Mouse (Mus musculus): ENCODE results near the gene Ccdc66. TPM values are rescaled to one million over a fixed set of nuclear protein-coding genes. Genes with fewer than 3 reads are reported as not detected.

Ccdc66 gene
- 14.2 and 17.8 TPM in 2 replicates for total RNA-seq (2017)

DNA sequence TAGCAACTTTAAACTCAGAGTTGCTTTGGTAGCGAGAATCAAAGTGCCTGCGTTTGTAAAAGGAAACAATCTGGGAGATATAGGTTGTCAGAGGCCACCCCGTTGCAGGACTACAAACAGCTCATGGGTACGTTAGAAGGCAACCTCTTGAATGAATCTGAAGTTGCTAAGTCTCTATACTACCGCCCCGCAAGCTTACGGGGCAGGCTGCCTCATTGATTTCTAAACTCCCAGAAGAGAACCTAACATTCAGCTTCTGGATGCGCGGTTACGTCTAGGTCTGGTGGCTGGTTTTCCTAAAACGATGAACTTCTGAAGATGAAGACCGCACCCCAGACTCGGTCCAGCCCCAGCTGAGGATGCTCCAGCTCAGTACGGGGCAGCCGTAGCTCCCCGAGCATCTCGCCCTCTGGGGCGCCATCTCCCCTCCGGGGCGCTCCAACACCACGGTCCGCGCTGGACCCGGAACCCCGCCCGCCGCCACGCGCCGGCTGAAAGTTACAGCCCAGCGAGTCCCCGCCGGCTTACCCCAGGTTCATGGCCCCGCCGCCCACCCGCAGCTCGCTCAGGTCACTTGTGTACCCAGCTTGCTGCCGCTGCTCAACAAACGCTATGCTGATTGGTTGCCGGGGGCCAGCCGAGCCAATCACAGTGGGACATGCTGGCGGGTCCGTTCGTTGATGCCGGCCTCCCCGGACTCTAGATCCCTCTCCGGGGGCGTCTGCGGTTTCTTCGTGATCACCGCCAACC, at the start of gene Ccdc66:
Ccdc66 (minus strand) TSS at position 567 of the 750 bp plus-strand sequence.
- peak; percentile 99 for ATAC-seq (replicated peaks; ENCODE audit: low read depth, poor library complexity, severe bottlenecking)

DNA sequence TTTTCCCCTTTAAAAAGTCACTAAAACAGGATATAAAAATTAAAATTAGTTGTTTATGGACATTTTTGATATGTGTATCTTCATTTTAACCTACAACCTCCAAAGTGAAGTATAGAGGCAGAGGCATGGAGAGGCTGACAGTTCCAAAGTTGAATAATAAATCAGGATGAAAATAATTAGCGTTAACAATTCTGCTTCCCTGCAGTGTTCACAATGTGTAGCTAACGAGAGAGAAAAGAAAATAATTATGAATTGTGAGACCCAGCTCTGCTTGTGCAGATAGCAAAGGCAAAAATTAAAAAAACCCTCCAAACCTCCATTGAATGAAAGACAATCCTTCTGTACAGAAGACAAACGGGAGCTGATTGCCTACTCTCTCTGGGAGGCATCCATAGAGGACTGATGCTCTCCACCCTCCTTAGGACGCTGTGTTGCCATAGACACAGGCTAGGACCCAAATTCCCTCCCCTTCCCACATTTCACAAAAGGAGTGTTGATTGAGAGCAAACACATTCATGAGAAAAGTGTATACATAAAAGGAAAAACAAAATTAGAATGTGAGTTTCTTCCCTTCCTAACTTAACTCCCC, 35.7 kb upstream of the Ccdc66 start:
- ATAC-seq (replicated peaks; ENCODE audit: low read depth, poor library complexity, severe bottlenecking), result no peak

DNA sequence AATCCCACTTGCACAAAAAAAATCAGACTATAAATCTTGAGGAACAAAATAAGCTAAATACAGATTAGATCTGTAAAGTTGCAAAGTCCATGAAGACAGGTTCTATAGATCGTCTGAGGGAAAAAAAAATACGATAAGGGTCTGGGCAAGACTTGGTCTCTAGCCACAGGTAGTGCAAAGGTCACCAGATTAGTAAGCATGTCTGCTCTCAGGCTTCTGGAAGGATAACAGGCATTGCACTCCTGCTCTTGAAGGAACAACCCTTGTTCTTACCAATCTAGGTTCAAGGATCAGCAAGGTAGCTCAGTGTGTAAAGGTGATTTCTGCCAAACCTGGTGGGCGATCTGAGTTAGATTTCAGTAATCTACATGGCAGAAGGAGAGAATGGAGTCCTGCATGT, 28.2 kb upstream of the Ccdc66 start:
- no peak for ATAC-seq (replicated peaks; ENCODE audit: low read depth, poor library complexity, severe bottlenecking)

DNA sequence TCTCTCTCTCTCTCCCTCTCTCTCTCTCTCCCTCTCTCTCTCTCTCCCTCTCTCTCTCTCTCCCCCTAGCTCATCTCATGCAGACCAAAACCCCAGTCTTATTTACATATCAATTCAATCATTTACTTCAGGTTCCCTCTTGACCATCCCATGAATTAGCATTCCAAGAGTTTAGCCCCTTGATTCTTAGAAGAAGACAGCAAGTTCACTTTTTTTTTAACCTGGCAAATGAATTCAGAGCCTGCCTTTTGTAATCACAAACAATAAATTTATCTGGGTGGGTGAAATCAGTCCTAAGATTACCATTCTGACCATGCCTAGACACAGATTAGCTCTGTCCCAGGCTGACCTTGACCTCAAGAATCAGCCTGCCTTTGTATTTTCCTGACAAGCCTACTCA, 16.3 kb upstream of the Ccdc66 start:
- no peak for ATAC-seq (replicated peaks; ENCODE audit: low read depth, poor library complexity, severe bottlenecking)

DNA sequence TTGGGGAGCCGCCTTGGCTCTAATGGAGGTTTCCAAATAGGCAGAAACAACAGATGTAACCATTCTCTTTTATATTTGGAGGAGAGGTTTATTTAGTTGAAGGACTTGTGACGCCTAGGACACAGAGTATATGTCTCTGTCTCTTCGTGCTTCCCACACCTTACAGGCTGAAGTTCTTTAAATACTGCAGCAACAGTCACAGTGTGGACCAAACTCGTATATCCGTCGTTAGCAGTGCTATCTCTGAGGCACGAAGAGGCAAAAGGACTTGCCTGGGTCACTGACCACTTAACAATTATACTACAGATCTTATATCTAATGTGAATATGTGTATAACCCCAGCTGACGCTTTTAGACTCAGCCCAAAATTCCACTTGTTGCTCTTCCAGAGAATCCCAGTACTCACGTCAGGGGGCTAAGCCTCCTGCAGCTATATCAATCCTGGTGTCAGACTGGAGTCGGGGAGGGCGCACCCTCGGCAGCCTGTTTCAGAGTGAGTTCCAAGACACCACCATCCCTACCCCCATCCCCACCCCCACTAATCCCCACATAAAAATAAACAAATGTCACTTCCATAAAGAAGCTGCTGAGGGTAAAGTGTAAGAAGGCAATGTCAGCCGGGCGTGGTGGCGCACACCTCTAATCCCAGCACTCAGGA, 513 bp upstream of the Ccdc66 start:
- ATAC-seq (replicated peaks; ENCODE audit: low read depth, poor library complexity, severe bottlenecking), result 0 out of 2 replicates have a peak, but pooled peaks have one; percentile 4

DNA sequence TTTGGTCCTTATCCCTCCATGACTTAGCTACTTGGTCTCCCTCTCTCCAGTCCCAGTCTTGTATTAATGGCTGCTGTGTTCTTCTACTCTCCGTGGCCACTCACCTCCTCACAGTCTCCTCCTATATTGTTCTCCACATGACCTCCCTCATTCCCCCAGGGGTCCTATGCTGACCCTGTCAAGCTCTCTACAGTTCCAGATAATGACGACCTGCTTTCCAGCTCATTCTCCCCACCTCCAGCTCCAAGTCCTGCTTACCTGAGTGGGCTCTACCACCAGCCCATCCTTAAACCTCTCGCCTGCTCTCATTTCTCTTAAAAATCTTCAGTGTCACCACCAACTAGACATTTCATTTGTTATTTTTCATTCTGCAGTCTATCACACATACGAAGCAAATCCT, 7.2 kb downstream of the Ccdc66 start:
- ATAC-seq (replicated peaks; ENCODE audit: low read depth, poor library complexity, severe bottlenecking), result no peak

DNA sequence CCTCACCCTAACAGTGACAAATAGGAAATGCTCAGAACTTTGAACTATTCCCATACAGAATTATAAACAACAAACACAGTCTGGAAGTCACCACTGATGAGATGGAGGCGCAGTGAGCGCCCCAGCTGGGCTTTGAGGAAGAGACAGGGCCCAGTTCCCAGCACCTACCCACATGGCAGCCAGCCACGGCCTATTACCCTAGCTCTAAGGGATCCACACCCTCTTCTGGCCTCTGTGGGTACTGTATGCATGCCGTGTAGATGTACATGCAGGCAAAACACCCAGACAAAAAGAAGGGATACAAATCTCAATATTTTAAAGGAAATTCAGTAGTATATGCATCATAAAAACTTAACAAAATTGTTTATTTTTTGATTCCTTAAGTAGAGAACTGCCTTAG, 14.7 kb downstream of the Ccdc66 start:
- no peak for ATAC-seq (replicated peaks; ENCODE audit: low read depth, poor library complexity, severe bottlenecking)

DNA sequence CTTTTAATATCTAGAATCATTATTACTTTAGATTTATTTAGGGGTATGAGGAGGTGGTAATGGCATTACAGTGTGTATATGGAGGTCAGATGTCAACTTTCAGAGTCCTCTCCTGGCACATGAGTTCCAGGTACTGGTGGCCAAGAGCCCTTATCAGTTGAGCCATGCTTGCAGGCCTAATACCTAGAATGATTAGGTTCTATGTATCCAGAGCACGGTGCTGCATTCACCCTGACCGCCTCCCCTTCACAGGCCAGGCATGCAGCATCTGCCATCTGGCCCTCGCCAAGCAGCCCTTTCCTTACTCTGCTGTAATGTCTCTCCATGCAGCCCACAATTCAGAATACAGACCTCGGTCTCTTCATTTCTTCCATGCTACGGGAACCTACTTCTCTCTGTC, 16.9 kb downstream of the Ccdc66 start:
- no peak for ATAC-seq (replicated peaks; ENCODE audit: low read depth, poor library complexity, severe bottlenecking)

DNA sequence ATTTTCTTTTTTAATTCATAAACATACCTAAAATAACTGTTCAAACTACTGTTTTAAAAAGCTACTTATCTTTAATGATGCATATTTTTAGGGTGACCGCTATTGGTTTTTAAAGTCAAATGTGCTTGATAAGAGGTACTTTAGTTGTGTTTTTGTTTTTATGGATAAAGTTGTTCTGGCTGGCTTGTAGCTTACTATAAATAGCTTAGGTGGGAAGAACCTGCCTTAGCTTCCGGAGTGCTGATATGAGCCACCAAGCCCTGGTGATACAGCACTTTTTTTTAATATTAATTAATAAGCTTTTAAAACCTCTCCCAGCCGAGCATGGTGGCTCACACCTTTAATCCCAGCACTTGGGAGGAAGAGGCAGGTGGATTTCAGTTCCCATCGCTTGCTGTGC, 61.3 kb downstream of the Ccdc66 start:
- no peak for ATAC-seq (replicated peaks; ENCODE audit: low read depth, poor library complexity, severe bottlenecking)

DNA sequence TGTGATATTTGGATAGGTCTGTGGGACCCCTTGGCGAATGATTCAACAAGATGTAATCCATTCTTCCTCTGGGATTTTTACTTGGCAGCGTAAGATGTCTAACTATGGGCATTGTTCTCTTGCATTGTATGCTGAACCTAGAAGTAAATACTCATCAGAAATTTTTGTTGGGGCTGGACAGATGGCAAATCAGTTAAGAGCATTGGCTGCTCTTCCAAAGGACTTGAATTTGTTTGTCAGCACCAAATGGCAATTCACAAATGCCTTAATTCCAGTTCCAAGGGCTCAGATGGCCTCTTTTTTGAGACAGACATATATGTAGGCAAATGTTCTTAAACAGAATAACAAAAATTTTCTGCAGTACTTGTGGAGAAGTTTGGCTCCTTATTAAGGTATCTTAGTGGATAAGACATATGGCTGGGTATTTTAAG, 63.4 kb downstream of the Ccdc66 start:
- ATAC-seq (replicated peaks; ENCODE audit: low read depth, poor library complexity, severe bottlenecking), result no peak

DNA sequence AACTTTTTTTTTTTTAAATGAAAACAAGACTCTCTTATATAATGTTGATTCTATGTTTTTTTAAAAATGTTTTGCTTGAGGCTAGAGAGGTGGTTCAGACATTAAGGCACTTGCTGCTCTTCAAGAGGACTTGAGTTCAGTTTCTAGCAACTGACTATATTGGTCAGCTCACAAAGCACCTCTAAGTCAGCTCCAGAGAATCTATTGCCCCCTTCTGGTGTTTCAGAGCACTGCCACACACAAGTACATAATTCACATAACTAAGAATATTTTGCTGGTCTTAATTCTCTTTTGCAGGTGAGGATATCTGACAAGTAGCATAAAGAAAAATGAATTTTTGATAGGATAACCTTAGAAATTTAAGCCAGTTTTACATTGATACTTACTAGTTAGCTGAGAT, 67.3 kb downstream of the Ccdc66 start:
- no peak for ATAC-seq (replicated peaks; ENCODE audit: low read depth, poor library complexity, severe bottlenecking)

DNA sequence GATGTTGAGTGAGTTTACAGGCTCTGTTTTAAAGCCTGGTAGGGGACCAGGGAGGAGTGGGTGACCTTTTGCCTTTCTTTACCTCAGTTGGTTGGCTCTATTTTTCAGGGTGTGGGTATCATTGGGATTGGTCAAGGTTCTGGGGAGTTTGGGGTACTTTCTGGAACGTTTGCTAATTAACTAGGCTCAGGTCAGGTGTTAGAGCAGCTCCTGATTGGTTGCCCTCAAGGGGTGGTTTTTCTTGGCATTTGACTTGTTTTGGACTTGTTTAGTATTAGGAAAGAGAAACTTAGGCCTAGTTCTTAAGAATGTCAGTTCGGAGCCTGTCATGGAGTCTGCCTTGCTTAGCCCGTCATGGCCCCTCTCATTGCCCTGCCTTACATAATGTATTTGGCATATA, 71.4 kb downstream of the Ccdc66 start:
- no peak for ATAC-seq (replicated peaks; ENCODE audit: low read depth, poor library complexity, severe bottlenecking)

DNA sequence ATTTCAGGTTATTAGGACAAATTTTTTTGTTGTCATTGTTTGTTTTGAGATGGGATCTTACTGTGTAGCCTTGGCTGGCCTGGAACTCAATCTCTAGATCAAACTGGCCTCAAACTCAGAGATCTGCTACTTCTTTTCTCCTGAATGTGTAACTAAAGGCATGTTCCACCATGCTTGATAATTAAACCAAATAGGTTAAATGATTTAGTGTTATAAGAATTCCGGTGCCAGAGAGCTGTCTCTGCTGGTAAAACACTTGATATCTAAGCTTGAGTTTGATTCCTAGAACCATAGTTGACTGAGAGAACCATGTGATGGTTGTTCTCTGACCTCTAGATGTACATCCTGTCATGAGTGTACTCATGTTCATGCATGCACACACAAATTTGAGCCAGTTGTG, 72.1 kb downstream of the Ccdc66 start:
- no peak for ATAC-seq (replicated peaks; ENCODE audit: low read depth, poor library complexity, severe bottlenecking)

DNA sequence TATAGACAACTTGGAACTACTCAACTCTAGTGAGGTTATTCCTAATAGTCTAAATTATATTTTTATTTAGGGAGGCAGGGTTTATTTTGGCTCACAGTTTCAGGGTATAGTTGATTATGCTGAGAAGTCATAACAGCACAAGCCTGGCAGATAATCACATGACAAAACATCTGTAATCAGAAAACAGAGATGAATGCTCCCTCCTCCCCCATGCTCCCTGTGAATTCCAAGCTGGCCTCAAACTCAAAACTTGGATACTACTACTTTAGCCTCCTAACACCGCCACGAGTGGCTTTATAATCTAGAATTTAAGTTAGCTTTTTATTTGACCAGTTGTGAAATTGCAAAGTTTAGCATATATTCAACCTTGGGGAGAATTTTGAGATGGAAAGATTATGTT, 76.2 kb downstream of the Ccdc66 start:
- ATAC-seq (replicated peaks; ENCODE audit: low read depth, poor library complexity, severe bottlenecking), result no peak

Other genes starting within 250 kb of the Ccdc66 start
- gene Fam208a, start 79.6 kb downstream of the Ccdc66 start, total RNA-seq (2017), result 36.1 and 37.9 TPM in 2 replicates
- gene Erc2, start 114.0 kb upstream of the Ccdc66 start, total RNA-seq (2017), result not detected in 2 replicates